Mouse (Mus musculus) spleen, adult 12 weeks (tissue): ENCODE data around the gene Nup214.

Experiments
- DNase-seq: peaks from one replicate; pipeline ENCODE4 v3.0.0; 2022; ENCODE audit warnings: low spot score

The Nup214 gene

DNA sequence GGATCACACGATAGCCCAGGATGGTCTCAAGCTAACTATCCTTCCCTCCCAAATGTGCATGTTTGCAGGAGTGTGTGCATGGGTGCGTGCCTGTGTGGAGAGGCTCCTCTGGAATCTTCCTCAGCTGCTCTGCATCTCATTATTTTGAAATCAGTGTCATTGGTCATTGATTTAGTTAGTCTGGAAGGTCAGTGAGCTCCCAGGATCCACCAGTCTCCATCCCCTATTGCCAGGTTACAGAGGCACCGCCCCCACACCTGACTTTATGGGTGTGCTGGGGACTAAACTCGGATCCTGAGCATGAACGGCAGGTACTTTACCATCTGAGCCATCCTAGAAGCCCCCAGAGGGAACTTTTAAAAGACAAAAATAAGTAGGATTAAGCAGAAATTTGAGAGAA, 128.7 kb downstream of the Nup214 start:
- DNase-seq, result no peak

DNA sequence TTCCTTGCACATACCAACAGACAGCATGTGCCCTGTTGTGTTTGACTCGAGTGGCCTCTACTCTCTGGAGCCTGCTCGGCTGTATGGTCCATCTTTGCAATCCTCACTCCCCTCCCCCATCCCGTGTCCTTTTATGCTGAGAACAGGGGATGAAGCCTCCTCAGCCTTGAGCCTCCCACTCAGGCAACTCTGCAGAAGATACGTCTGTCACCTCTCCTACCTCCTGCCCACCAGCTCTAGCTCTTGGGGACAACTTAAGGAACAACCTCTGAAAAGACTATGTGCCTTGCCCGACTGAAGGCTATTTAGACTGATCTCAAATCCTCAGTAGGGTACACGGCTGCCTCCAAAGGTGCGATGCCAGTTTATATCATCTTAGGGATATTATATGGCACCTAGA, 129.3 kb downstream of the Nup214 start:
- DNase-seq, result no peak
